Mouse (Mus musculus): ENCODE measurements around the gene Ppp1r14a. TPM values are rescaled to one million over a fixed set of nuclear protein-coding genes. Genes with fewer than 3 reads are reported as not detected.
A peak's percentile ranks its signal among the peaks of the same experiment; 100 is the strongest.

The Ppp1r14a gene
- polyA plus RNA-seq, 1 experiment from 2014 or later = 2.2 TPM

DNA sequence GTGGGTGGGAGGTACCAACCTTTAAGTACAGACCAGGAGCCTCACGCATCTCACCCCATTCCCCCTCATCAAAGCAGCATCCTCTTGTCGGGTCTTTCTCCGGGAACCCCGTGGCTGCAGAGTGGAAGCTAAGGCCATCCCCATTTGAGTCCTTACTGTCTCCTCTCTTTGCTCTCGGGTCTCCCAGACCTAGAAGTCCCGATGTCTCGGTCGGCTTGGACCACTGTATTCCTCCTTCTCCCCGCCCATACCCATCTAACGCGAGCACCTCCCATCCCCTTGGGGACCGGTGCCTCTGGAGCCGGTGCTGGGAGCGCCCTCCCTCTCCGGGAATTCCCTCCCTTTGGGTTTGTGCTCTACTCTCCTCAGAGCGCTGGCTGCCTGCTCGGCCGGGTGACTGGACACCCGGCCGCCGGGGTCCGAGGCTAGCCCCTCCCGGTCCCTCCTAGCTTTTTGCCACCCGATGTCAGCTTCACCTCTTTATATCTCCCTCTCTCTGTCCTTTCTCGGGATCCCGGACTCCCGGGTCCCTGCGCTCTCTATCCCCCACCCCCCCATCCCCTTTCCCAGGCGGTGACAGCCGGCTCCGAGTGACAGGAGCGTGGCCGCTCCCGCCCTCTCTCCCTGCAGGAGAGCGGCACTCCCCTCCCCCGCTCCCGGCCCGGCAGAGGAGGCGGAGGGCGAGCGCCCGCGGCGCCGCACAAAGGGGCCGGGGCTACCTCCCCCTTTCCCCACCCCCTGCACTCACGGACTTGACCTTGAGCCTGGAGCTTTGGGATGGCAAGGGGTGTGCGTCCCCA is 15.6 kb downstream of the Ppp1r14a start:
- no peak for ATAC-seq (ENCODE audit: insufficient read depth)
- H3K9me3 ChIP-seq (replicated peaks) = no peaks in the 10 kb centered on the region
- WGBS (ENCODE audit: insufficient replicate concordance) = 1% methylated on average over 48 of the region's 48 CpGs
- H3K27me3 ChIP-seq = peaks cover 83% of the 10 kb centered on the region
- no peak overlapping the region for H3K9ac ChIP-seq
- peak overlapping the region; percentile 73 for H3K4me2 ChIP-seq
- no peaks in the 10 kb centered on the region for H3K36me3 ChIP-seq (replicated peaks)
- peak overlapping the region; percentile 49 for H3K4me3 ChIP-seq (replicated peaks)
- H3K27ac ChIP-seq (replicated peaks) = no peak overlapping the region
- peaks cover 46% of the 10 kb centered on the region for H3K4me1 ChIP-seq (replicated peaks)

DNA sequence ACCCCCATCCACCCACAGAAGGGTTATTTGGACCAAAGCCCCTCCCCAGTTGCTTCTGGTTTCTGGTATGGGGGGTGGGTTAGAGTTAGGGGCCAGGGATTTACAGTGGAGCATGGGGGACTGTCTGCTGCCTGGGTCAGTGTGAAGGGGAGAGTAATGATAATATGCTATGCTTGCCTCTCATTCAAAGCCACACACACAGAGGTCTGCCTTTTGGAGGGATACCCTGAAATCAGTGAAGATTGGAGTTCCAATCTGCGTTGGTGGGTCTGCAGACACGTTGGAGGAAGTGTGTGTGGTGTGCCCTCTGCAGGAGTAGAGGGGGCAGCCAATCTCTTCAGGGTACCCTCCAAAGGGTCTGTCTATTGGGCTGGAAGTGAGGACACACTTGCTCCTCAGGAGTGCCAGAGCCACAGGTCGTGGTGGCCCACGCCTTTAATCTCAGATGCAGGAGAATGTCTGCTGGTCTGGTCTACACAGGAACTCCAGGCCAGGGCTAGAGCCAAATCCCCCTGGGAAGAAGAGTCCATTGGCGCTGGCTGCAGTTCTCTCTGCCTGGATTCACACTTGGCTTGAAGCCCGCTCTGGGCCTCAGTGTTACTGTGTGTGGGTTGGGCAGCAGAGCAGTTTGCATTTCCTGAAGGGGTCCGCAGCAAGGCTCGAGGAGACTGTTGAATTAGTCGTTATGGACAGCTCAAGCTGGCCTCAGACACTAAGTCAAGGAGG is 16.3 kb downstream of the Ppp1r14a start:
- Histone ChIP-seq H3K9me3 (replicated peaks) (no peaks in the 10 kb centered on the region), H3K27ac (replicated peaks) (no peak overlapping the region), H3K27me3 (peaks cover 91% of the 10 kb centered on the region), H3K4me3 (replicated peaks) (peak overlapping the region; percentile 49; the same call in 1 of the 2 replicates), H3K9ac (no peak overlapping the region), H3K4me1 (replicated peaks) (peaks cover 48% of the 10 kb centered on the region), H3K4me2 (peak overlapping the region; percentile 73), H3K36me3 (replicated peaks) (no peaks in the 10 kb centered on the region)
- ATAC-seq (ENCODE audit: insufficient read depth) = no peak
- WGBS (ENCODE audit: insufficient replicate concordance) = 32% methylated on average over 9 of the region's 9 CpGs

DNA sequence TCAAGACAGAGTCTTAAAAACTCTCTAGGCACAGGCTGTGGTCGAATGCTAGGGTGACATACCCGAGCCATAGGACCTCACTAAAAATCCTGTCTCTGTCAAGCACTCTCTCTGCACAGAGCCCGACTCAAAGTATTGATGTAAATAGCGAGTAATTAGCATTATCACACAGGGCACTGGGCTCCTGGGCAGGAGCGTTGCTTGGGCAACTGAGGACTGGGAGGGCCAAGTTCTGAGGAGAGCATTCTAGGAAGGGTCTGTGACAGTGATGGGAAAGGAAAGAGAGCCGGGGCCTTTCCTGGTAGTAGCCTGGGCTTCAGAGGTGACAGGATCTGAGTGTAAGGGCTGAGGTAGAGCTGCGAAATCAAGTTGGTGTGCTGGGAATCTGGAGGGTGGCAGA is 17.0 kb downstream of the Ppp1r14a start:
- 57% methylated on average over 7 of the region's 7 CpGs for WGBS (ENCODE audit: insufficient replicate concordance)
- no peak for ATAC-seq (ENCODE audit: insufficient read depth)
- H3K4me2 ChIP-seq = no peak overlapping the region
- no peak overlapping the region for H3K4me3 ChIP-seq (replicated peaks)
- no peak overlapping the region for H3K27ac ChIP-seq (replicated peaks)
- no peak overlapping the region for H3K9ac ChIP-seq
- peaks cover 54% of the 10 kb centered on the region for H3K4me1 ChIP-seq (replicated peaks)
- no peaks in the 10 kb centered on the region for H3K36me3 ChIP-seq (replicated peaks)
- peaks cover 98% of the 10 kb centered on the region for H3K27me3 ChIP-seq
- no peaks in the 10 kb centered on the region for H3K9me3 ChIP-seq (replicated peaks)

DNA sequence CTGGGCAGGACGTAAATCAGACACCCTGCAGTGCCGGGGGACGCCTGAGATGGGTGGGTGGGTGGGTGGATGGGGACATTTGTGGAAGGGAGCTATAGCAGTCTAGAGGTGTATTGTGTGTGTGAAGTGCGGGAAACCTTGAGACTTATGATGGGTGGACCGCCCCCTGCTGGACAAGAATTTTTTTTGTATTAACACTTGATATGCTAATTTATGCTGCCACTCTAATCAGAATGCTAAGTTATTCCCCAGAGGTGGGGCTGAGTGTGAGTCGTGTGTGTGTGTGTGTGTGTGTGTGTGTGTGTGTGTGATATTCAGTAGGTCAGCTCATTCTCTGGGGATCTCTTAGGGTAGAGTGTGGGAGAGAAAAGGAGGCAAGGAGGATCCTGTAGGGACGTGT is 17.5 kb downstream of the Ppp1r14a start:
- H3K27ac ChIP-seq (replicated peaks) = no peak overlapping the region
- H3K36me3 ChIP-seq (replicated peaks) = no peaks in the 10 kb centered on the region
- peaks cover 54% of the 10 kb centered on the region for H3K4me1 ChIP-seq (replicated peaks)
- WGBS (ENCODE audit: insufficient replicate concordance) = 25% methylated on average over 7 of the region's 7 CpGs
- H3K4me3 ChIP-seq (replicated peaks) = no peak overlapping the region
- peaks cover 96% of the 10 kb centered on the region for H3K27me3 ChIP-seq
- no peak for ATAC-seq (ENCODE audit: insufficient read depth)
- H3K4me2 ChIP-seq = 0 out of 2 replicates have a peak overlapping the region, but pooled peaks have one; percentile 87
- no peak overlapping the region for H3K9ac ChIP-seq
- no peaks in the 10 kb centered on the region for H3K9me3 ChIP-seq (replicated peaks)

DNA sequence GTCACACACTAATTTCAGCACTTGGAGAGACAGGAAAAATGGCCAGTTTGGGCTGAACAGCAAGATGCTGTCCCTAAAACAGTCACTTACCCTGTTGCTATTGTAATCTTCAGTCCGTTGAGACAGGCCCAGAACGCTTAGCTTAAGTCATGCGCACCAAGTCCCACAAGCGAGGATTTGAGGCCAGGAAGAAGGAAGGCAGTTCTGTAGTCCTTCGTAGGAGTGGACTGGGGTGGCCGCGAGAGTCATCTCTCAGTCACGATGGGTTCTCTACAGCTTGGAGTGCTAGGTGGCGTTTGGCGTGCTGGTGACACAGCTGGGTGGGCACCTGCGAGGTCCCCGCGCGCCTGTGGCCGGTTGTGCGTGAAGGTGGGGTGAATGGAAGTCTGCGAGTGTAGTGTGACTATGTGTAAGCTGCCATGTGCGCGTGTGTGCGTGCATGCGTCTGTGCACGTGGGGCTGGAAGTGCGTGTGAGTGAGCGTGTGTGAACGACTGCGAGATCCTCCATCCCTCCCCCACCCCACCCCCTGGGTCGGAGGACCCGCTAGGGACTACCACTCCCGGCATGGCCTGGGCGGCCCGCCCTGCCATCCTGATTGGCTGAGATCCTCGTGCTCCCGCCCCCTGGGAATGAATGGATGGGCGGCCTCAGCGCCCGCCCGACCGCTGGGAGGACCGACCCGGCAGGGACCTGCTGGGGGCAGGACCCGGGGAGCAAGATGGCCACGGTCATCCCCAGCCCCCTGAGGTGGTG is 18.4 kb downstream of the Ppp1r14a start:
- H3K4me2 ChIP-seq = peak overlapping the region; percentile 87
- H3K27me3 ChIP-seq = peaks cover 87% of the 10 kb centered on the region
- peak overlapping the region; percentile 51 for H3K9ac ChIP-seq
- H3K4me1 ChIP-seq (replicated peaks) = peaks cover 54% of the 10 kb centered on the region
- peak; percentile 79 for ATAC-seq (ENCODE audit: insufficient read depth)
- H3K4me3 ChIP-seq (replicated peaks) = peak overlapping the region; percentile 65
- no peaks in the 10 kb centered on the region for H3K36me3 ChIP-seq (replicated peaks)
- no peaks in the 10 kb centered on the region for H3K9me3 ChIP-seq (replicated peaks)
- WGBS (ENCODE audit: insufficient replicate concordance) = under 1% methylated on average over 42 of the region's 42 CpGs
- H3K27ac ChIP-seq (replicated peaks) = no peak overlapping the region

DNA sequence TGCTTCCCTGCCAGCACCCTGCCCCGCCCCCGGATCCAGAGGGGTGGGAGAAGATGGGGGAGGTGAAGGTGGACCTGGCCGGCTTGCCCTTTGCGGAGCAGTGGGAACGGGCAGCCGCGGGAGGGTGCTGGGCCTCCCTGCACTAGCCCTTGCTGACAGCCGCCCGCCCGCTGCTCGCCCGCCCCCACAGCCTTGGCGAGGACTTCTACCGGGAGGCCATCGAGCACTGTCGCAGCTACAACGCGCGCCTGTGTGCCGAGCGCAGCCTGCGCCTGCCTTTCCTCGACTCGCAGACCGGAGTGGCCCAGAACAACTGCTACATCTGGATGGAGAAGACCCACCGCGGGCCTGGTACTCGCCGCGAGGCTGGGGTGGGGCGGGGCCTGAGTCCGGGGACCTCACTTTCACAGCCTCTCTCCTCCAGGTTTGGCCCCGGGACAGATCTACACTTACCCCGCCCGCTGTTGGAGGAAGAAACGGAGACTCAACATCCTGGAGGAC is 20.2 kb downstream of the Ppp1r14a start:
- Histone ChIP-seq H3K27me3 (peaks cover 69% of the 10 kb centered on the region), H3K36me3 (replicated peaks) (no peaks in the 10 kb centered on the region), H3K9me3 (replicated peaks) (no peaks in the 10 kb centered on the region), H3K4me2 (peak overlapping the region; percentile 87), H3K4me1 (replicated peaks) (peaks cover 51% of the 10 kb centered on the region), H3K4me3 (replicated peaks) (peak overlapping the region; percentile 54), H3K9ac (peak overlapping the region; percentile 46; the same call in 1 of the 2 replicates), H3K27ac (replicated peaks) (no peak overlapping the region)
- WGBS (ENCODE audit: insufficient replicate concordance) = 1% methylated on average over 36 of the region's 36 CpGs
- ATAC-seq (ENCODE audit: insufficient read depth) = 0 out of 2 replicates have a peak, but pooled peaks have one; percentile 7

DNA sequence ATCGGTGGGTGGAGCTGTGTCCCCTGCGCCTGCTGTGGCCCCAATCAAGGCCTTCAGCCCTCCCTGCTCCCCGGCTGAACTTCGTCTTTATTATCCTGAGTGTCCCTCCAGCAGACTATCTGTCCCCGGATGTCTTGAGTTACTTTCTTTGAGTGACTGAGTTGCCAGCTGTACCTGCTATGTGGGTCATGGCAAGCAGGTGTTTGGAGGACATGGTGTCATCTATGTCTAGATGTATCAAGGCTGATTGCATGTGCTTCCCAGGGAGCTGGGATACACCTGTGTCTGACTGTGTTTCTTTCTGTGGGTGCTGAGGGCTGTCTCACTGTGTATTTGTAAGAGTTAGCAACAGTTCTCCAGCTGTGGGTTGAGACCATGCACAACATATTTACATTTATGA is 20.6 kb downstream of the Ppp1r14a start:
- H3K9ac ChIP-seq = 0 out of 2 replicates have a peak overlapping the region, but pooled peaks have one; percentile 46
- ATAC-seq (ENCODE audit: insufficient read depth) = no peak
- no peaks in the 10 kb centered on the region for H3K9me3 ChIP-seq (replicated peaks)
- H3K4me1 ChIP-seq (replicated peaks) = peaks cover 46% of the 10 kb centered on the region
- H3K4me3 ChIP-seq (replicated peaks) = peak overlapping the region; percentile 54
- no peaks in the 10 kb centered on the region for H3K36me3 ChIP-seq (replicated peaks)
- WGBS (ENCODE audit: insufficient replicate concordance) = 7% methylated on average over 5 of the region's 5 CpGs
- H3K27me3 ChIP-seq = peaks cover 64% of the 10 kb centered on the region
- peak overlapping the region; percentile 87 for H3K4me2 ChIP-seq
- no peak overlapping the region for H3K27ac ChIP-seq (replicated peaks)

DNA sequence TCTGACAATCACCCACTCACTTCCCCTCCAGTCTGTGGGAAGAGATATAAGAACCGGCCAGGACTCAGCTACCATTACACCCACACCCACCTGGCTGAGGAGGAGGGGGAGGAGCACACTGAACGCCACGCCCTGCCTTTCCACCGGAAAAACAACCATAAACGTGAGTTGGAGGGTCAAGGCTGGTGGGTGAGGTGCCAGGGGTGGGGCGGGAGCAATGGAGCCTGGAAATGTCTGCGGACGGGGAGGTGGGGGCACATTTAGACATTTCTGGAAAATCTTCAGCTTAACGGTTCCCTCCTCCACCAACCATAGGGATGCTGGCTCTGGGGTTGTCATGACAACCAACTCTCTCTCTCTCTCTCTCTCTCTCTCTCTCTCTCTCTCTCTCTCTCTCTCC is 23.9 kb downstream of the Ppp1r14a start:
- H3K4me2 ChIP-seq = no peak overlapping the region
- H3K4me3 ChIP-seq (replicated peaks) = no peak overlapping the region
- H3K4me1 ChIP-seq (replicated peaks) = peaks cover 40% of the 10 kb centered on the region
- H3K9me3 ChIP-seq (replicated peaks) = no peaks in the 10 kb centered on the region
- no peak for ATAC-seq (ENCODE audit: insufficient read depth)
- H3K27me3 ChIP-seq = peaks cover 37% of the 10 kb centered on the region
- no peak overlapping the region for H3K9ac ChIP-seq
- WGBS (ENCODE audit: insufficient replicate concordance) = 21% methylated on average over 9 of the region's 9 CpGs
- H3K36me3 ChIP-seq (replicated peaks) = no peaks in the 10 kb centered on the region
- H3K27ac ChIP-seq (replicated peaks) = no peak overlapping the region

DNA sequence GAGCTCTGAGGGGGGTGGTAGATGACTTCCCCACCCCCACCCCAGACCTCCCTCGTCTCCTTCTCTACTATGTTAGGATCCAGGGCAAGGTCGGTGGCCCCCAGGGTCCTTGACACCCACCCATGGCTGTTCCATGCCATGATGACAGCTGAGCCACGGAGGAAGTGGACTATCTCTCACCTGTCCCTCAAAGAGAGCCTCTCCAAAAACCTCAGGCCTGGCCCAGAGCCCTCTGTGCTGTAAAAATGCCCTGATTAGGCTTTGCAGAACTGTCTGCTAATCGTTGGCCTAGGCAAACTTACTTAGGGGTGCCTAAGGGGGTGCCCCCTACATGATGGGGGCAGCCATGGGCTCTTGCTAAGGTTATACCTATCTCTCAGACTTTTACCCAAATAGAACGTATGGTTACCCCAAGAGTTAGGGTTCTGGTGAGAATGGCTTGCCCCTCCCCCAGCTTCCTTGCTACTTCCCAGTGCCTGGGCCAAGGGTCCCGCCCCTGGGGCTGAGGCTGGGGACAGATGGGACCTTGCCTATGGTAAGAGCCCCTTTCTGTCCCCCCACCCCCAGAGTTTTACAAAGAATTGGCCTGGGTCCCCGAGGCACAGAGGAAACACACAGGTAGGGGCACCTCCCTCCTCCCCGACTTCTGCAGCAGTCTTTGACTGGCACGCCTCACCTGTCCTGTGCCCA is 24.6 kb downstream of the Ppp1r14a start:
- Histone ChIP-seq H3K4me1 (replicated peaks) (peaks cover 40% of the 10 kb centered on the region), H3K9ac (no peak overlapping the region), H3K4me2 (no peak overlapping the region), H3K27me3 (peaks cover 30% of the 10 kb centered on the region), H3K36me3 (replicated peaks) (no peaks in the 10 kb centered on the region), H3K9me3 (replicated peaks) (no peaks in the 10 kb centered on the region), H3K27ac (replicated peaks) (no peak overlapping the region), H3K4me3 (replicated peaks) (no peak overlapping the region)
- 40% methylated on average over 9 of the region's 9 CpGs for WGBS (ENCODE audit: insufficient replicate concordance)
- no peak for ATAC-seq (ENCODE audit: insufficient read depth)

DNA sequence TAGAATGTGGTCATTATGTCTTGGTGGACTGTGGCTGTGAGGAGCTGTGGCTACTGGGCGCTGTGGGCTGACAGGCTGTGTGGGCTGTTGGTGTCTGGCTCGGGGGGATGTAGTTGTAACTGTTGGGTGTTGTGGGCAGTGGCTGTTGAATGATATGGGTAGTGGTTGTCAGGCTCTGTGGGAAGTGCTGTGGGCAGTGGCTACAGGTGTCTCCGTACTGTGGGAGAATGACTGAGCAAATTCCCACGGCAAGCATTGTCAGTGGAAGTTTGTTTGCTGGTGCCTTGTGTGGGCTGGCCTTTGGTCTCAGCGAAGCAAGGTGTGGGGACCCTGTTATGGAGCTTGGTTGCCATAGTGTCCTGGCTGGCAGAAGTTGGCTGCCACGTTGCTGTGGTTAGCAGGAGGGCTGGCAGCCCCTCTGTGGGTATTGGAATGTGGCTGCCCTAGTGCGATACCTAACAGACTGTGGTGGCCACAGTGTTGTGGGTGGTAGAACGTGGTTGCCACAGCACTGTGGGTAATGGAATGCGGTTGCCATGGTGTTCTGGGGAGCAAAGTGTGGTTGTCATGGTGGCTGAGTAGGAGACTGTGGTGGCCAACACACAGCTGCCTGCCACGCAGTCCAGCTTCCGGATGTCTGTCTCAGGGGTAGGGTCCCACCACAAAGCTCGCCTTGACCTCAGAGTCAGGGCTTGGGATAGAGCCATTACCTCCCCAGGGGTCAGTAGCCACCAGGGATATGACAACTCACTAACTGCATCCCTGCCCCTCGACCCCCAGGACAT is 25.9 kb downstream of the Ppp1r14a start:
- no peak overlapping the region for H3K27ac ChIP-seq (replicated peaks)
- H3K9me3 ChIP-seq (replicated peaks) = no peaks in the 10 kb centered on the region
- peaks cover 17% of the 10 kb centered on the region for H3K27me3 ChIP-seq
- no peak overlapping the region for H3K4me3 ChIP-seq (replicated peaks)
- peaks cover 42% of the 10 kb centered on the region for H3K4me1 ChIP-seq (replicated peaks)
- ATAC-seq (ENCODE audit: insufficient read depth) = no peak
- no peak overlapping the region for H3K4me2 ChIP-seq
- no peaks in the 10 kb centered on the region for H3K36me3 ChIP-seq (replicated peaks)
- WGBS (ENCODE audit: insufficient replicate concordance) = 53% methylated on average over 13 of the region's 13 CpGs
- H3K9ac ChIP-seq = no peak overlapping the region
